Mouse (Mus musculus): Measurements from ENCODE around the gene Ube2e1. TPM values are rescaled to one million over a fixed set of nuclear protein-coding genes. Genes with fewer than 3 reads are reported as not detected.

Ube2e1 gene
- total RNA-seq (2012; rRNA removed): 10.7 and 17.0 TPM in 2 replicates

DNA sequence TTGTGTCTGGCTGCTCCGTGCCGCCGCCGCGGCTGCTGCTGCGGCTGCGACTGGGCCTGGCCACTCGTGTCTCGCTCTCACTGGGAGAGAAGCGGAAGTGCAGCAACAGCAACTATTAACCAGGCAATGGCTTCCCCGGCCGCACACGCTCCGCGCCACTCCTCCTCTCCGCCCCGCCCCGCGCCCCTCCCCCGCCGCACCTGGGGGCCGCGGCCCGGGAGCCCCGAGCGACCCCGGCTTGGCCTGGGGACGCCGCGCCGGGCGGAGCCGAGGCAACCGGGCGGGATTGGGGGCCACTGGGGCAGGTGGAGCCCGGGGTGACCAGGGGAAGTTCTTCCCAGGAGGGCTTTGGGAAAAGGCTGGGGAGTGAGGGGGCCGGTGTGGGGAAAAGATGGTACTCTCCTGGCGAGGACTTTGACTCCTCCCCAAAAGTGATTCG is at the start of gene Ube2e1:
Gene Ube2e1 (minus strand): TSS at position 167 of the 439 bp plus-strand sequence.
- Histone ChIP-seq H3K9me3 (ENCODE audit: control insufficient read depth, insufficient read depth, low read depth, low read length) (no peaks in the 10 kb centered on the region), H3K27ac (ENCODE audit: insufficient read depth, low read depth, low read length, poor library complexity, severe bottlenecking) (no peak within 1 kb of the TSS), H3K36me3 (ENCODE audit: control insufficient read depth, insufficient read depth, low read length, poor library complexity, severe bottlenecking) (no peaks in the 10 kb centered on the region; the same call in 1 of the 2 replicates), H3K4me1 (ENCODE audit: control insufficient read depth in 2 of 2, insufficient read depth in 2 of 2, low read length in 2 of 2, poor library complexity in 1 of 2) (peaks cover 0 to 5% of the 10 kb centered on the region in 2 experiments; a peak in 2 of 4 replicates), H3K4me3 (ENCODE audit: insufficient read depth in 1 of 2, low read depth in 1 of 2, low read length in 2 of 2, poor library complexity in 1 of 2, severe bottlenecking in 1 of 2) (peak within 1 kb of the TSS; percentile 80 to 82), H3K9ac (ENCODE audit: insufficient read depth, low read depth, low read length, poor library complexity, severe bottlenecking) (peak within 1 kb of the TSS; percentile 79)
- DNase-seq (ENCODE audit: low read depth, low spot score): no peak
- TF ChIP-seq ZNF384 (IDR thresholded peaks at IDR 0.05; ENCODE audit: low read depth, low read length): no peak
- TF ChIP-seq HCFC1 (IDR thresholded peaks at IDR 0.05; ENCODE audit: borderline replicate concordance, insufficient read depth, low read length): no peak
- no peak for TF ChIP-seq ZC3H11A (IDR thresholded peaks at IDR 0.05; ENCODE audit: borderline replicate concordance, low read depth, low read length)
- TF ChIP-seq CHD2 (IDR thresholded peaks at IDR 0.05; ENCODE audit: low read depth, low read length): no peak
- TF ChIP-seq MAFK (IDR thresholded peaks at IDR 0.05; ENCODE audit: insufficient read depth, low read depth, low read length): no peak
- in situ Hi-C loops (cut with MboI; ENCODE audit: low sequenced_read_pairs in 2 of 2, unreplicated experiment in 2 of 2): no loop called here

DNA sequence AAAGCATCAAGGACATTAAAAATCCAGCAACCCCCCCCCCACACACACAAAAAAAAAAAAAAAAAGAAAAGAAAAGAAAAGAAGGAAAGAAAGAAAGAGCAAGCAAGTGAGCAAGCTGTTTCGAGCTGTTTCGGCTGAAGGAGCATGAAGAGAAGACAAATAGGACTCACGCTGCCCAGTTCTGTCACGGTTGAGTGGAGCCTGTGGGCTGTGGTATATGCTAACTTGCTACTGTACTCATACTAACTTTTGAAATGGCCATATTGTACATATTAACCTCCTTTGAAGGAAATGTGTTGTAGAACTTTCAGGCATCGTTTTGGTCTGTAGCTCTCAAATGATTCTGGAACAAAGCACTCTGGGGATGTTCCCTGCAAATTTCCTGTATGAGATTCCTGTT is 48.2 kb upstream of the Ube2e1 start:
- Histone ChIP-seq H3K9ac (ENCODE audit: insufficient read depth, low read depth, low read length, poor library complexity, severe bottlenecking) (no peak overlapping the region), H3K4me3 (ENCODE audit: insufficient read depth in 1 of 2, low read depth in 1 of 2, low read length in 2 of 2, poor library complexity in 1 of 2, severe bottlenecking in 1 of 2) (no peak overlapping the region), H3K36me3 (ENCODE audit: control insufficient read depth, insufficient read depth, low read length, poor library complexity, severe bottlenecking) (no peaks in the 10 kb centered on the region), H3K27ac (ENCODE audit: insufficient read depth, low read depth, low read length, poor library complexity, severe bottlenecking) (no peak overlapping the region), H3K4me1 (ENCODE audit: control insufficient read depth in 2 of 2, insufficient read depth in 2 of 2, low read length in 2 of 2, poor library complexity in 1 of 2) (no peaks in the 10 kb centered on the region), H3K9me3 (ENCODE audit: control insufficient read depth, insufficient read depth, low read depth, low read length) (no peaks in the 10 kb centered on the region)
- in situ Hi-C loops (cut with MboI; ENCODE audit: low sequenced_read_pairs in 2 of 2, unreplicated experiment in 2 of 2): no loop called here
- no peak for DNase-seq (ENCODE audit: low read depth, low spot score)
- TF ChIP-seq ZNF384 (IDR thresholded peaks at IDR 0.05; ENCODE audit: low read depth, low read length): no peak

DNA sequence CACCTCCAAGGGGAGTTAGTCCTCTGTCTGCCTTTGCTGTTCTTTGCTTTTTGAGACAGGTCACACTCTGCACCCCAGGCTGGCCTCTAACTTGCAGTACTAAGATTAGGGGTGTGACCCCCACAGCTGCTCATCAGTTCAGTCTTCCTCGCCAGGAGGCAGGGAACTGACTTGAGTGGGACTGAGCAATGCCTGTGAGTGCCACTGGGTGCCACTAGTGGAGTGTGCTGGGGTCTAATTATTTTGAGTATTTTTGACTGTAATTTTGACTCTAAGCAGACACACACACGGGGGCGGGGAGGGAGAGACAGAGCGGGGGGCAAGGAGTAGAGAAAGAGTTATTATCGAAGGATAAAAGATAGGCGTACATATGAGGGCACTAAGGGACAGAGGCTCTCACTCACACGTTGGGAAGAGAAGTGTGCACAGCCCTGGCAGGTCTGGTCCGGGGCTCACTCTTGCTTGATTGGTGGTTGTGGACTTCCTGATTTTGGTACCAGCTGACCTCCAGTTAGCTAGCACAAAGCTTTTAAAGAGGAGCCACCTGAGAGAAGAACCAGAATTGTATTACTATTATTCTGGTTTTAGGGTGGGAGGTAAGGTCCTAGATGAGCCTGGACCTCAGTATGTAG is 46.4 kb upstream of the Ube2e1 start:
- H3K36me3 ChIP-seq (ENCODE audit: control insufficient read depth, insufficient read depth, low read length, poor library complexity, severe bottlenecking): no peaks in the 10 kb centered on the region
- no peak overlapping the region for H3K27ac ChIP-seq (ENCODE audit: insufficient read depth, low read depth, low read length, poor library complexity, severe bottlenecking)
- no peaks in the 10 kb centered on the region for H3K4me1 ChIP-seq (ENCODE audit: control insufficient read depth in 2 of 2, insufficient read depth in 2 of 2, low read length in 2 of 2, poor library complexity in 1 of 2)
- H3K4me3 ChIP-seq (ENCODE audit: insufficient read depth in 1 of 2, low read depth in 1 of 2, low read length in 2 of 2, poor library complexity in 1 of 2, severe bottlenecking in 1 of 2): no peak overlapping the region
- DNase-seq (ENCODE audit: low read depth, low spot score): no peak
- H3K9ac ChIP-seq (ENCODE audit: insufficient read depth, low read depth, low read length, poor library complexity, severe bottlenecking): no peak overlapping the region
- H3K9me3 ChIP-seq (ENCODE audit: control insufficient read depth, insufficient read depth, low read depth, low read length): no peaks in the 10 kb centered on the region
- no peak for TF ChIP-seq ZNF384 (IDR thresholded peaks at IDR 0.05; ENCODE audit: low read depth, low read length)
- TF ChIP-seq HCFC1 (IDR thresholded peaks at IDR 0.05; ENCODE audit: borderline replicate concordance, insufficient read depth, low read length): no peak
- TF ChIP-seq MAFK (IDR thresholded peaks at IDR 0.05; ENCODE audit: insufficient read depth, low read depth, low read length): no peak
- TF ChIP-seq CHD2 (IDR thresholded peaks at IDR 0.05; ENCODE audit: low read depth, low read length): no peak
- no peak; the same call in 1 of the 2 replicates for TF ChIP-seq ZC3H11A (IDR thresholded peaks at IDR 0.05; ENCODE audit: borderline replicate concordance, low read depth, low read length)
- in situ Hi-C loops (cut with MboI; ENCODE audit: low sequenced_read_pairs in 2 of 2, unreplicated experiment in 2 of 2): no loop called here

DNA sequence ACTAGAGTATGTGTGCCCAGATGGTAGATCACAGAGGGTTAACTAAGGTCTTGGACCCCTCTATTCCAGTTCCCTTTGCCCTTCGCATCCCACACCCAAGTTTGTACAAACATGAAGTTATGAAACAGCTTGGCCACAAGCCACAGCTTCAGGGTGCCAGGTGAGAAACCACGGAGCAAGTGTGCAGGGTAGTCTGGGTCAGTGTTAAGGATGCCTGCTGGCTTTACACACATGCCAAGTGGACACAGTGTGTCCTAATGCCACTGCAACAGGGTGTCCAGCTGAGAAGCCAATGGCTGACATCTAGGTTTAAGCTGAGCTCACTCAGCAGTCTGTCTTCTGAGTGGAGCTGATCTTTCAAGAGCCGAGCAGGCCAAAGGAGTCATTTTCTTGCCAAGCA is 44.5 kb upstream of the Ube2e1 start:
- Histone ChIP-seq H3K27ac (ENCODE audit: insufficient read depth, low read depth, low read length, poor library complexity, severe bottlenecking) (no peak overlapping the region), H3K4me3 (ENCODE audit: insufficient read depth in 1 of 2, low read depth in 1 of 2, low read length in 2 of 2, poor library complexity in 1 of 2, severe bottlenecking in 1 of 2) (no peak overlapping the region), H3K36me3 (ENCODE audit: control insufficient read depth, insufficient read depth, low read length, poor library complexity, severe bottlenecking) (no peaks in the 10 kb centered on the region), H3K4me1 (ENCODE audit: control insufficient read depth in 2 of 2, insufficient read depth in 2 of 2, low read length in 2 of 2, poor library complexity in 1 of 2) (no peaks in the 10 kb centered on the region), H3K9me3 (ENCODE audit: control insufficient read depth, insufficient read depth, low read depth, low read length) (no peaks in the 10 kb centered on the region), H3K9ac (ENCODE audit: insufficient read depth, low read depth, low read length, poor library complexity, severe bottlenecking) (no peak overlapping the region)
- no peak for TF ChIP-seq HCFC1 (IDR thresholded peaks at IDR 0.05; ENCODE audit: borderline replicate concordance, insufficient read depth, low read length)
- TF ChIP-seq MAFK (IDR thresholded peaks at IDR 0.05; ENCODE audit: insufficient read depth, low read depth, low read length): no peak
- TF ChIP-seq ZNF384 (IDR thresholded peaks at IDR 0.05; ENCODE audit: low read depth, low read length): no peak
- no peak for TF ChIP-seq CHD2 (IDR thresholded peaks at IDR 0.05; ENCODE audit: low read depth, low read length)
- TF ChIP-seq ZC3H11A (IDR thresholded peaks at IDR 0.05; ENCODE audit: borderline replicate concordance, low read depth, low read length): no peak
- DNase-seq (ENCODE audit: low read depth, low spot score): no peak
- in situ Hi-C loops (cut with MboI; ENCODE audit: low sequenced_read_pairs in 2 of 2, unreplicated experiment in 2 of 2): no loop called here
